Mouse (Mus musculus): ENCODE results near the gene Zfand3.
A peak's percentile ranks its signal among the peaks of the same experiment; 100 is the strongest.

Gene Zfand3

GRCm38 (mm10) chr17:29997726-29998125, 6.8 kb upstream of the Zfand3 start:
- DNase-seq (ENCODE audit: low read depth in 2 of 2, low spot score in 2 of 2), result no peak

GRCm38 (mm10) chr17:29998566-29999295, 5.8 kb upstream of the Zfand3 start:
- DNase-seq (ENCODE audit: low read depth in 2 of 2, low spot score in 2 of 2), result no peak

GRCm38 (mm10) chr17:30005103-30005443, 540 bp downstream of the Zfand3 start:
- DNase-seq (ENCODE audit: low read depth in 2 of 2, low spot score in 2 of 2), result peak in 1 of 2 experiments; percentile 34

- DNase-seq (ENCODE audit: low read depth in 2 of 2, low spot score in 2 of 2), result peak in 1 of 2 experiments; percentile 7
Measured at GRCm38 (mm10) chr17:30005451-30005941, 963 bp downstream of the Zfand3 start.

GRCm38 (mm10) chr17:30006877-30007276, 2.3 kb downstream of the Zfand3 start:
- no peak for DNase-seq (ENCODE audit: low read depth in 2 of 2, low spot score in 2 of 2)

- DNase-seq (ENCODE audit: low read depth in 2 of 2, low spot score in 2 of 2), result no peak
Measured at GRCm38 (mm10) chr17:30007883-30008282, 3.4 kb downstream of the Zfand3 start.

GRCm38 (mm10) chr17:30008392-30008791, 3.9 kb downstream of the Zfand3 start:
- no peak for DNase-seq (ENCODE audit: low read depth in 2 of 2, low spot score in 2 of 2)

- DNase-seq (ENCODE audit: low read depth in 2 of 2, low spot score in 2 of 2), result no peak
Measured at GRCm38 (mm10) chr17:30014660-30015059, 10.1 kb downstream of the Zfand3 start.

- no peak for DNase-seq (ENCODE audit: low read depth in 2 of 2, low spot score in 2 of 2)
Measured at GRCm38 (mm10) chr17:30018927-30019610, 14.5 kb downstream of the Zfand3 start.

- DNase-seq (ENCODE audit: low read depth in 2 of 2, low spot score in 2 of 2), result no peak
Measured at GRCm38 (mm10) chr17:30019942-30020341, 15.4 kb downstream of the Zfand3 start.

- DNase-seq (ENCODE audit: low read depth in 2 of 2, low spot score in 2 of 2), result peak; percentile 49 to 57
Measured at GRCm38 (mm10) chr17:30024651-30025050, 20.1 kb downstream of the Zfand3 start.

GRCm38 (mm10) chr17:30026617-30027016, 22.1 kb downstream of the Zfand3 start:
- DNase-seq (ENCODE audit: low read depth in 2 of 2, low spot score in 2 of 2), result no peak

- DNase-seq (ENCODE audit: low read depth in 2 of 2, low spot score in 2 of 2), result peak in 1 of 2 experiments; percentile 35
Measured at GRCm38 (mm10) chr17:30027343-30028029, 23.0 kb downstream of the Zfand3 start.

- DNase-seq (ENCODE audit: low read depth in 2 of 2, low spot score in 2 of 2), result no peak
Measured at GRCm38 (mm10) chr17:30029633-30030226, 25.2 kb downstream of the Zfand3 start.

GRCm38 (mm10) chr17:30032796-30033195, 28.3 kb downstream of the Zfand3 start:
- no peak for DNase-seq (ENCODE audit: low read depth in 2 of 2, low spot score in 2 of 2)

GRCm38 (mm10) chr17:30033991-30034390, 29.5 kb downstream of the Zfand3 start:
- no peak for DNase-seq (ENCODE audit: low read depth in 2 of 2, low spot score in 2 of 2)

- DNase-seq (ENCODE audit: low read depth in 2 of 2, low spot score in 2 of 2), result peak in 1 of 2 experiments; percentile 33
Measured at GRCm38 (mm10) chr17:30035216-30036005, 30.9 kb downstream of the Zfand3 start.

GRCm38 (mm10) chr17:30043163-30043822, 38.8 kb downstream of the Zfand3 start:
- no peak for DNase-seq (ENCODE audit: low read depth in 2 of 2, low spot score in 2 of 2)

- DNase-seq (ENCODE audit: low read depth in 2 of 2, low spot score in 2 of 2), result no peak
Measured at GRCm38 (mm10) chr17:30045181-30045580, 40.6 kb downstream of the Zfand3 start.

GRCm38 (mm10) chr17:30046654-30047053, 42.1 kb downstream of the Zfand3 start:
- peak; percentile 33 to 46 for DNase-seq (ENCODE audit: low read depth in 2 of 2, low spot score in 2 of 2)

Data from CD8-positive naive resting alpha-beta T cell, adult 2 months (primary cell).